Mouse (Mus musculus): ENCODE data around the gene Lrpprc. TPM values are rescaled to one million over a fixed set of nuclear protein-coding genes. Genes with fewer than 3 reads are reported as not detected.

Gene Lrpprc
- total and polyA plus RNA-seq, 2 experiments: 17.4 to 103 TPM

- WGBS: 98% methylated on average over 6 of the region's 6 CpGs
- H3K36me3 ChIP-seq (ENCODE audit: control insufficient read depth, insufficient read depth, low read length): peaks cover 18% of the 10 kb centered on the region
- H3K4me1 ChIP-seq (ENCODE audit: control insufficient read depth, insufficient read depth, low read length): peaks cover 13% of the 10 kb centered on the region
These were observed 10.3 kb downstream of the Lrpprc start for GRCm38 (mm10) chr17:84780321-84780720.

GRCm38 (mm10) chr17:84778477-84778978 lies 12.1 kb downstream of the Lrpprc start:
- Histone ChIP-seq H3K27ac (replicated peaks; ENCODE audit: insufficient read depth, low read depth, low read length) (no peak overlapping the region), H3K9ac (ENCODE audit: low read depth, low read length) (no peak overlapping the region), H3K4me1 (ENCODE audit: control insufficient read depth, insufficient read depth, low read length) (peaks cover 3% of the 10 kb centered on the region; the same call in 1 of the 2 replicates), H3K4me3 (ENCODE audit: insufficient read depth, low read depth, low read length) (no peak overlapping the region), H3K27me3 (ENCODE audit: control insufficient read depth, insufficient read depth, low read length) (no peaks in the 10 kb centered on the region), H3K79me2 (ENCODE audit: control insufficient read depth, insufficient read depth, low read length) (peaks cover 27% of the 10 kb centered on the region), H3K36me3 (ENCODE audit: control insufficient read depth, insufficient read depth, low read length) (peaks cover 30% of the 10 kb centered on the region)
- 84% methylated on average over 7 of the region's 7 CpGs for WGBS
- TF ChIP-seq CTCF (IDR thresholded peaks at IDR 0.05; ENCODE audit: low read depth, low read length) (no peak), POLR2A (IDR thresholded peaks at IDR 0.05; ENCODE audit: extremely low read depth, insufficient read depth, low read length) (no peak)
- no peak for DNase-seq (ENCODE audit: extremely low read depth, low read depth, low spot score)

More at GRCm38 (mm10) chr17:84780321-84780720, 10.3 kb downstream of the Lrpprc start:
- no peaks in the 10 kb centered on the region for H3K27me3 ChIP-seq (ENCODE audit: control insufficient read depth, insufficient read depth, low read length)
- H3K4me3 ChIP-seq (ENCODE audit: insufficient read depth, low read depth, low read length): no peak overlapping the region
- no peak overlapping the region for H3K9ac ChIP-seq (ENCODE audit: low read depth, low read length)
- DNase-seq (ENCODE audit: extremely low read depth, low read depth, low spot score): no peak
- H3K27ac ChIP-seq (replicated peaks; ENCODE audit: insufficient read depth, low read depth, low read length): no peak overlapping the region
- TF ChIP-seq POLR2A (IDR thresholded peaks at IDR 0.05; ENCODE audit: extremely low read depth, insufficient read depth, low read length): no peak
- no peak for TF ChIP-seq CTCF (IDR thresholded peaks at IDR 0.05; ENCODE audit: low read depth, low read length)
- H3K79me2 ChIP-seq (ENCODE audit: control insufficient read depth, insufficient read depth, low read length): peaks cover 35% of the 10 kb centered on the region

GRCm38 (mm10) chr17:84776362-84777000 lies 14.1 kb downstream of the Lrpprc start:
- Histone ChIP-seq H3K4me1 (ENCODE audit: control insufficient read depth, insufficient read depth, low read length) (no peaks in the 10 kb centered on the region), H3K27ac (replicated peaks; ENCODE audit: insufficient read depth, low read depth, low read length) (no peak overlapping the region), H3K79me2 (ENCODE audit: control insufficient read depth, insufficient read depth, low read length) (peaks cover 10% of the 10 kb centered on the region; the same call in 1 of the 2 replicates), H3K4me3 (ENCODE audit: insufficient read depth, low read depth, low read length) (no peak overlapping the region), H3K9ac (ENCODE audit: low read depth, low read length) (no peak overlapping the region), H3K27me3 (ENCODE audit: control insufficient read depth, insufficient read depth, low read length) (no peaks in the 10 kb centered on the region), H3K36me3 (ENCODE audit: control insufficient read depth, insufficient read depth, low read length) (peaks cover 43% of the 10 kb centered on the region)
- TF ChIP-seq CTCF (IDR thresholded peaks at IDR 0.05; ENCODE audit: low read depth, low read length) (no peak), POLR2A (IDR thresholded peaks at IDR 0.05; ENCODE audit: extremely low read depth, insufficient read depth, low read length) (no peak)
- WGBS: 86% methylated on average over 16 of the region's 16 CpGs
- no peak for DNase-seq (ENCODE audit: extremely low read depth, low read depth, low spot score)

GRCm38 (mm10) chr17:84775291-84775690 lies 15.3 kb downstream of the Lrpprc start:
- peaks cover 6% of the 10 kb centered on the region; the same call in 1 of the 2 replicates for H3K79me2 ChIP-seq (ENCODE audit: control insufficient read depth, insufficient read depth, low read length)
- no peaks in the 10 kb centered on the region for H3K27me3 ChIP-seq (ENCODE audit: control insufficient read depth, insufficient read depth, low read length)
- H3K4me1 ChIP-seq (ENCODE audit: control insufficient read depth, insufficient read depth, low read length): no peaks in the 10 kb centered on the region
- TF ChIP-seq CTCF (IDR thresholded peaks at IDR 0.05; ENCODE audit: low read depth, low read length) (no peak), POLR2A (IDR thresholded peaks at IDR 0.05; ENCODE audit: extremely low read depth, insufficient read depth, low read length) (no peak)
- no peak overlapping the region for H3K4me3 ChIP-seq (ENCODE audit: insufficient read depth, low read depth, low read length)
- 87% methylated on average over 10 of the region's 10 CpGs for WGBS
- DNase-seq (ENCODE audit: extremely low read depth, low read depth, low spot score): no peak
- H3K27ac ChIP-seq (replicated peaks; ENCODE audit: insufficient read depth, low read depth, low read length): no peak overlapping the region
- peaks cover 47% of the 10 kb centered on the region for H3K36me3 ChIP-seq (ENCODE audit: control insufficient read depth, insufficient read depth, low read length)
- no peak overlapping the region for H3K9ac ChIP-seq (ENCODE audit: low read depth, low read length)

- Histone ChIP-seq H3K9ac (ENCODE audit: low read depth, low read length) (no peak overlapping the region), H3K27ac (replicated peaks; ENCODE audit: insufficient read depth, low read depth, low read length) (no peak overlapping the region), H3K27me3 (ENCODE audit: control insufficient read depth, insufficient read depth, low read length) (no peaks in the 10 kb centered on the region), H3K36me3 (ENCODE audit: control insufficient read depth, insufficient read depth, low read length) (peaks cover 77% of the 10 kb centered on the region), H3K4me3 (ENCODE audit: insufficient read depth, low read depth, low read length) (no peak overlapping the region), H3K4me1 (ENCODE audit: control insufficient read depth, insufficient read depth, low read length) (no peaks in the 10 kb centered on the region), H3K79me2 (ENCODE audit: control insufficient read depth, insufficient read depth, low read length) (no peaks in the 10 kb centered on the region; the same call in 1 of the 2 replicates)
- TF ChIP-seq CTCF (IDR thresholded peaks at IDR 0.05; ENCODE audit: low read depth, low read length) (no peak), POLR2A (IDR thresholded peaks at IDR 0.05; ENCODE audit: extremely low read depth, insufficient read depth, low read length) (no peak)
- DNase-seq (ENCODE audit: extremely low read depth, low read depth, low spot score): no peak
- WGBS: 95% methylated on average over 9 of the region's 9 CpGs
These were observed 18.7 kb downstream of the Lrpprc start for GRCm38 (mm10) chr17:84771882-84772281.

GRCm38 (mm10) chr17:84758971-84759370 lies 31.6 kb downstream of the Lrpprc start:
- no peak overlapping the region for H3K9ac ChIP-seq (ENCODE audit: low read depth, low read length)
- TF ChIP-seq CTCF (IDR thresholded peaks at IDR 0.05; ENCODE audit: low read depth, low read length): no peak
- no peak for TF ChIP-seq POLR2A (IDR thresholded peaks at IDR 0.05; ENCODE audit: extremely low read depth, insufficient read depth, low read length)
- no peaks in the 10 kb centered on the region for H3K27me3 ChIP-seq (ENCODE audit: control insufficient read depth, insufficient read depth, low read length)
- H3K27ac ChIP-seq (replicated peaks; ENCODE audit: insufficient read depth, low read depth, low read length): no peak overlapping the region
- peaks cover 55% of the 10 kb centered on the region for H3K36me3 ChIP-seq (ENCODE audit: control insufficient read depth, insufficient read depth, low read length)
- H3K79me2 ChIP-seq (ENCODE audit: control insufficient read depth, insufficient read depth, low read length): peaks cover 3% of the 10 kb centered on the region; the same call in 1 of the 2 replicates
- no peak overlapping the region for H3K4me3 ChIP-seq (ENCODE audit: insufficient read depth, low read depth, low read length)
- 90% methylated on average over 8 of the region's 8 CpGs for WGBS
- H3K4me1 ChIP-seq (ENCODE audit: control insufficient read depth, insufficient read depth, low read length): no peaks in the 10 kb centered on the region
- DNase-seq (ENCODE audit: extremely low read depth, low read depth, low spot score): no peak

Data from liver, adult 2 months (tissue).